Mouse (Mus musculus) CH12.LX (cell line): Measurements from ENCODE around the gene Vps4a. TPM values are rescaled to one million over a fixed set of nuclear protein-coding genes. Genes with fewer than 3 reads are reported as not detected.
"Not testable (repeated sequence)": the region's sequence is repeated elsewhere in the genome, so short reads cannot be mapped to it uniquely, and the experiment has no call there.

Experiments used
- DNase-seq: peaks from one replicate; pipeline ENCODE4 v3.0.0-alpha.2; 2013; ENCODE audit errors: extremely low read depth
- H3K27ac ChIP-seq: 2 replicates; pipeline ENCODE4 v1.5.1; 2012; ENCODE audit warnings: low read depth, mild to moderate bottlenecking, control low read depth, moderate library complexity; ENCODE audit not compliant: insufficient read depth
- H3K27me3 ChIP-seq: replicated peaks from 2 replicates; pipeline ENCODE3; 2012; ENCODE audit warnings: inconsistent platforms
- H3K36me3 ChIP-seq, 2 experiments: replicated peaks in 1 of 2; 2 replicates each; pipeline versions ENCODE3 to v1.6.1; 2012; ENCODE audit warnings: inconsistent platforms in 1 of 2, low read length in 1 of 2, mild to moderate bottlenecking in 1 of 2, mixed read lengths in 1 of 2, moderate library complexity in 1 of 2; ENCODE audit not compliant: control insufficient read depth in 1 of 2, insufficient read depth in 1 of 2
- H3K4me1 ChIP-seq, 2 experiments: 2 replicates each; pipeline ENCODE4 v1.6.1; 2012; ENCODE audit warnings: inconsistent platforms in 1 of 2, moderate library complexity in 1 of 2; ENCODE audit not compliant: insufficient read depth in 2 of 2, control insufficient read depth in 1 of 2
- H3K4me2 ChIP-seq: 2 replicates; pipeline ENCODE4 v1.6.1; 2012; ENCODE audit warnings: low read depth, mild to moderate bottlenecking, control low read depth; ENCODE audit not compliant: poor library complexity, insufficient read depth, severe bottlenecking
- H3K4me3 ChIP-seq, 3 experiments: fragments of 150-350 bp in 1 of 3; sonication (generic) in 1 of 3; replicated peaks in 1 of 3; 2 replicates each; pipeline versions ENCODE3 to v1.5.1; 2011 to 2012; ENCODE audit warnings: low read depth in 2 of 3, low read length in 2 of 3, mild to moderate bottlenecking in 2 of 3, moderate library complexity in 2 of 3, control low read depth in 1 of 3, improper control_type of control experiment in 1 of 3, inconsistent platforms in 1 of 3, mixed read lengths in 1 of 3; ENCODE audit not compliant: poor library complexity in 1 of 3
- H3K79me2 ChIP-seq: replicated peaks from 2 replicates; pipeline ENCODE4 v1.6.1; 2012; ENCODE audit warnings: mild to moderate bottlenecking, moderate library complexity; ENCODE audit not compliant: control insufficient read depth, poor library complexity, insufficient read depth, severe bottlenecking; ENCODE audit errors: extremely low read depth
- H3K9ac ChIP-seq: 2 replicates; pipeline ENCODE4 v1.6.1; 2012; ENCODE audit warnings: low read depth, mild to moderate bottlenecking, control low read depth, moderate library complexity; ENCODE audit not compliant: insufficient read depth
- H3K9me3 ChIP-seq: replicated peaks from 2 replicates; pipeline ENCODE3; 2012; ENCODE audit warnings: low read length, inconsistent platforms, mixed read lengths
- CHD1 ChIP-seq: IDR thresholded peaks from 2 replicates; pipeline ENCODE4 v1.6.1; 2012; ENCODE audit warnings: low read depth, low read length, improper control_type of control experiment, inconsistent platforms
- CHD2 ChIP-seq: IDR thresholded peaks from 2 replicates; pipeline ENCODE4 v1.6.1; 2011; ENCODE audit warnings: low read length, improper control_type of control experiment
- CTCF ChIP-seq, 2 experiments: IDR thresholded peaks in 1 of 2; conservative IDR thresholded peaks in 1 of 2; 2 replicates each; pipeline ENCODE4 v1.5.1; 2011 to 2012; ENCODE audit warnings: low read depth in 2 of 2, low read length in 2 of 2, improper control_type of control experiment in 1 of 2, inconsistent platforms in 1 of 2, mild to moderate bottlenecking in 1 of 2, moderate library complexity in 1 of 2
- E2F4 ChIP-seq: IDR thresholded peaks from 2 replicates; pipeline ENCODE4 v1.6.1; 2011; ENCODE audit warnings: low read depth, low read length, improper control_type of control experiment; ENCODE audit not compliant: insufficient replicate concordance
- JUND ChIP-seq: conservative IDR thresholded peaks from 2 replicates; pipeline ENCODE4 v1.6.1; 2011; ENCODE audit warnings: low read depth, low read length, improper control_type of control experiment
- KAT2A ChIP-seq: IDR thresholded peaks from 2 replicates; pipeline ENCODE4 v1.6.1; 2012; ENCODE audit warnings: low read length, improper control_type of control experiment, inconsistent platforms; ENCODE audit not compliant: insufficient replicate concordance
- MAFK ChIP-seq: IDR thresholded peaks from 2 replicates; pipeline ENCODE4 v1.6.1; 2011; ENCODE audit warnings: low read length, improper control_type of control experiment; ENCODE audit not compliant: insufficient replicate concordance
- MAX ChIP-seq: IDR thresholded peaks from 2 replicates; pipeline ENCODE4 v1.6.1; 2011; ENCODE audit warnings: low read length, improper control_type of control experiment
- MEF2A ChIP-seq: IDR thresholded peaks from 2 replicates; pipeline ENCODE4 v1.6.1; 2014; ENCODE audit warnings: low read depth, mild to moderate bottlenecking, inconsistent platforms, low read length, improper control_type of control experiment, borderline replicate concordance
- NELFE ChIP-seq: IDR thresholded peaks from 2 replicates; pipeline ENCODE4 v1.6.1; 2011; ENCODE audit warnings: low read depth, low read length, improper control_type of control experiment
- NRF1 ChIP-seq: IDR thresholded peaks from 2 replicates; pipeline ENCODE4 v1.6.1; 2014; ENCODE audit warnings: low read depth, mild to moderate bottlenecking, inconsistent platforms, low read length, improper control_type of control experiment, moderate library complexity
- PAX5 ChIP-seq: IDR thresholded peaks from 2 replicates; pipeline ENCODE4 v1.6.1; 2012; ENCODE audit warnings: low read length, inconsistent platforms, mixed read lengths
- RAD21 ChIP-seq: IDR thresholded peaks from 2 replicates; pipeline ENCODE4 v1.6.1; 2011; ENCODE audit warnings: low read depth, mild to moderate bottlenecking, low read length, improper control_type of control experiment, moderate library complexity
- RCOR1 ChIP-seq: conservative IDR thresholded peaks from 2 replicates; pipeline ENCODE4 v1.6.1; 2012; ENCODE audit warnings: low read depth, mild to moderate bottlenecking, inconsistent platforms, low read length, improper control_type of control experiment
- SMC3 ChIP-seq: IDR thresholded peaks from 2 replicates; pipeline ENCODE4 v1.6.1; 2011; ENCODE audit warnings: low read depth, low read length, improper control_type of control experiment
- TBP ChIP-seq: conservative IDR thresholded peaks from 2 replicates; pipeline ENCODE4 v1.6.1; 2011; ENCODE audit warnings: low read depth, low read length, improper control_type of control experiment
- UBTF ChIP-seq: IDR thresholded peaks from 2 replicates; pipeline ENCODE4 v1.6.1; 2012; ENCODE audit warnings: low read depth, mild to moderate bottlenecking, inconsistent platforms, low read length, improper control_type of control experiment, moderate library complexity
- USF2 ChIP-seq: conservative IDR thresholded peaks from 2 replicates; pipeline ENCODE4 v1.6.1; 2011; ENCODE audit warnings: low read depth, low read length, improper control_type of control experiment
- ZKSCAN1 ChIP-seq: IDR thresholded peaks from 2 replicates; pipeline ENCODE4 v1.6.1; 2012; ENCODE audit warnings: low read depth, inconsistent platforms, low read length, improper control_type of control experiment, borderline replicate concordance
- dilution Hi-C: fragments of 300-500 bp; cut with MboI; formaldehyde crosslinking; loops from 2 replicates; pipeline ENCODE4 v1.14.3; 2020; ENCODE audit warnings: low sequenced_read_pairs; ENCODE audit not compliant: extremely low pct_unique_long_range_greater_than_20kb, extremely low pct_ligation_motif_present
- in situ Hi-C: fragments of 300-500 bp; cut with MboI; formaldehyde crosslinking; loops from 3 replicates; pipeline ENCODE4 v1.14.3; 2019; ENCODE audit warnings: low sequenced_read_pairs, low pct_ligation_motif_present, low pct_unique_long_range_greater_than_20kb, mixed read lengths
- polyA plus RNA-seq: library from polyadenylated mRNA; unstranded; fragments of >175 nt; gene quantifications from 2 replicates; pipeline ENCODE4 v1.2.1, GENCODE M21; 2012; ENCODE audit warnings: low read depth; ENCODE audit not compliant: insufficient read length
- total RNA-seq, 2 experiments: library from RNA; depleted of rRNA; stranded (reverse); fragments of 300-350 nt in 1 of 2; fragments of >200 nt in 1 of 2; gene quantifications; 2 replicates each; pipeline ENCODE4 v1.2.3; 2012 to 2014

Vps4a gene
- total and polyA plus RNA-seq, 3 experiments: 26.9 to 31.4 (median 27.1) TPM

GRCm38 (mm10) chr8:107031577-107032090 lies 612 bp downstream of the Vps4a start:
- in situ Hi-C loops (no loop called here), dilution Hi-C loops (no loop called here)
- no peaks in the 10 kb centered on the region for H3K9me3 ChIP-seq
- peaks cover 13 to 32% of the 10 kb centered on the region in 2 experiments for H3K4me1 ChIP-seq
- H3K36me3 ChIP-seq: peaks cover 2 to 14% of the 10 kb centered on the region in 2 experiments
- peak overlapping the region; percentile 86 for H3K9ac ChIP-seq
- TF ChIP-seq UBTF (0 out of 2 replicates have a peak, but pooled peaks have one; percentile 45), MAX (no peak), SMC3 (no peak), MEF2A (no peak)
- TF ChIP-seq, all 38 proteins: peak for 1
- Histone ChIP-seq H3K4me2 (peak overlapping the region; percentile 80), H3K27ac (0 out of 2 replicates have a peak overlapping the region, but pooled peaks have one; percentile 12), H3K27me3 (peaks cover 2% of the 10 kb centered on the region), H3K79me2 (peaks cover 16% of the 10 kb centered on the region; the same call in 1 of the 2 replicates), H3K4me3 (peak overlapping the region; percentile 55 to 94 (median 92))
- DNase-seq: no peak

DNA sequence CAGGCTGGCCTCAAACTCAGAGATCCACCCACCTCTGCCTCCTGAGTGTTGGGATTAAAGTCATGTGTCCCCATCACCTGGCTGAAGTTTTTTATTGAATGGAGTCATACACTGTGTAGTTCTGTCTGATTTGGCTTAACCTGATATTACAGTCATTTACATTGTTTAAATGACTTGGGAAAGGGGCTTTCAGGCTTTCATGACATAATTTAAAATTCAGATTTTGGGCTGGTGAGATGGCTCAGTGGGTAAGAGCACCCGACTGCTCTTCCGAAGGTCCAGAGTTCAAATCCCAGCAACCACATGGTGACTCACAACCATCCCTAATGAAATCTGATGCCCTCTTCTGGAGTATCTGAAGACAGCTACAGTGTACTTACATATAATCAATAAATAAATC lies 2.6 kb downstream of the Vps4a start:
- peaks cover 13 to 32% of the 10 kb centered on the region in 2 experiments for H3K4me1 ChIP-seq
- in situ Hi-C loops: not testable (repeated sequence)

DNA sequence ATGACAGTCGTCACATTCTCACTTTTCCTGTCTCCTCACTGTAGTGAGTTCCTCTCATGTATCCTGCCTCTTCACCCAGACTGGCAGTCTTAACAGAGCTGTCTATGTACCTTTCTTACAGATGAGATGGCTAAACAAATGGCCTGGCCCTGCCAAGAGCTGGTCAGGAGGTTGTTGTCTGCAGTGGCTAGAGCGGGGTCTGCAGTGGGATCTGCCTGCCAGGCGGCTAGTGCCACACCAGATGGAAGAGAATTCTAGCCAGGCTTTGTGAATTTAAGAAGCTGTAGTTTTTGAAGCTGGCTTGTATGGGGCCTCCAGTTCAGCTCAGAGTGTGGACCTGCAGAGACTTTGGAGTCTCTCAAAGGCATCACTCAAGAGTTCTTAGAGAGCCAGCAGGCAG lies 4.6 kb downstream of the Vps4a start:
- Histone ChIP-seq H3K27me3 (no peaks in the 10 kb centered on the region), H3K9me3 (no peaks in the 10 kb centered on the region), H3K27ac (no peak overlapping the region), H3K4me3 (no peak overlapping the region), H3K9ac (no peak overlapping the region), H3K36me3 (peaks cover 22 to 42% of the 10 kb centered on the region in 2 experiments), H3K4me1 (peaks cover 12 to 27% of the 10 kb centered on the region in 2 experiments), H3K79me2 (peaks cover 16% of the 10 kb centered on the region; the same call in 1 of the 2 replicates), H3K4me2 (no peak overlapping the region)
- dilution Hi-C loops (no loop called here), in situ Hi-C loops (no loop called here)
- DNase-seq: no peak
- TF ChIP-seq RCOR1: no peak
- TF ChIP-seq USF2: no peak
- TF ChIP-seq CTCF (conservative IDR thresholded peaks at IDR 0.05 in 1 of 2, IDR thresholded peaks at IDR 0.05 in 1 of 2; ENCODE audit: low read depth in 2 of 2, low read length in 2 of 2): no peak
- no peak for TF ChIP-seq TBP
- TF ChIP-seq CHD2: no peak
- no peak for TF ChIP-seq NELFE
- no peak for TF ChIP-seq SMC3
- TF ChIP-seq NRF1: no peak
- no peak for TF ChIP-seq MEF2A
- TF ChIP-seq CHD1: no peak
- no peak for TF ChIP-seq PAX5
- no peak for TF ChIP-seq JUND
- no peak for TF ChIP-seq RAD21
- TF ChIP-seq ZKSCAN1: no peak
- no peak for TF ChIP-seq MAFK
- TF ChIP-seq E2F4: no peak
- TF ChIP-seq KAT2A: no peak
- no peak for TF ChIP-seq MAX

More for the DNA sequence above, 2.6 kb downstream of the Vps4a start:
- H3K9me3 ChIP-seq, DNase-seq, H3K4me3 ChIP-seq, H3K9ac ChIP-seq, H3K4me2 ChIP-seq, dilution Hi-C loops: not testable (repeated sequence)
- peaks cover 16% of the 10 kb centered on the region; the same call in 1 of the 2 replicates for H3K79me2 ChIP-seq
- H3K36me3 ChIP-seq: peaks cover 9 to 23% of the 10 kb centered on the region in 2 experiments
- TF ChIP-seq TBP: 0 out of 2 replicates have a peak, but pooled peaks have one; percentile 65
- TF ChIP-seq, all 38 proteins: peak for 1; not testable (repeated sequence) for 37
- not testable (repeated sequence) for H3K27me3 ChIP-seq, H3K27ac ChIP-seq
